Mouse (Mus musculus): ENCODE measurements around the gene Slc16a13.

DNA sequence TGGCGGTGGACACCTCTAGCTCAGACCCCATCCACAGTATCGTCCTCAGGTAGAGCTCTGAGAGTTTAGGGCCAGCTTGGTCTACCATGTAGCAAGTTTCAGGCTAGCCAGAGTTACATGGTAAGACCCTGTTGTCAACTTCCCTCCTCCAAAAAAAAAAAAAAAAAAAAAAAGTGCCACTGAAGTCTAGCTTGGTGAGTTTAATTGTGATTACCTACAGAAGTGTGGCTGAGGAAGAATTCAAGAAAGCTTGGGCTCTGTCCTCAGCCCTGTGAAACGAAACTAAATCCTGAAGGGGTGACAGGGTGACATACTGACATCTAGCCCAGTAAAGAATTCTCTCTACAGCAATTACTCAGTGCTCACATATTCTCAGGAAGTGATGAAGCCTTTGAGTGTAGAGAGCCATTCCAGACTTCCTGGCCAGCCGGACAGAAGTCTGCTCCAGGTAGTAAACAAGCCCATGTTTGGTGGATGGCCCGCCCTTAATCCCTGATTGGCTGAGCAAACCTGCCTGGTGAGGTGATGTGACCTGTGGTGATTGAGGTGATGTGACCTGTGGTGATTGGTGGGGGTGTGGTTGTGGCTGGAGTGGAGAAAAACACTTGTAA, 12.0 kb downstream of the Slc16a13 start:
- no peak for TF ChIP-seq GATA1 (IDR thresholded peaks at IDR 0.05; ENCODE audit: borderline replicate concordance, low read length)
- no peak for TF ChIP-seq CTCF (IDR thresholded peaks at IDR 0.05; ENCODE audit: low read depth, low read length)
- TF ChIP-seq GATA2 (IDR thresholded peaks at IDR 0.05; ENCODE audit: borderline replicate concordance, low read depth, low read length): no peak
